17 mouse cellular contexts compared by ENCODE assay signal in genomic region chrX:162845531-162845930, GRCm38 (mm10). TPM values are rescaled to one million over a fixed set of nuclear protein-coding genes. Genes with fewer than 3 reads are reported as not detected.
DNase-seq lines count a peak whose midpoint lies in the region; TF ChIP-seq lines count a peak whose summit lies in the region.
"Had no signal": no experiment of that assay in that cellular context is flagged by ENCODE, and none has a peak within 500 bp of the region (broad histone marks: within the 10 kb centered on the region; RNA-seq: fewer than 3 reads in every experiment).

No protein-coding gene starts in this region.

- H3K9ac ChIP-seq in MEL (ENCODE audit: control insufficient read depth, low read depth, low read length, poor library complexity, severe bottlenecking): no peak overlapping the region

- no peak for TF ChIP-seq POLR2A in MEL (IDR thresholded peaks at IDR 0.05; ENCODE audit: control insufficient read depth in 1 of 2, insufficient read depth in 1 of 2, low read depth in 1 of 2, low read length in 2 of 2, poor library complexity in 1 of 2)

- TF ChIP-seq EP300 in MEL (IDR thresholded peaks at IDR 0.05; ENCODE audit: low read depth in 1 of 2, low read length in 2 of 2): 0 out of 4 replicates have a peak, but pooled peaks of 1 of the 2 experiments have one; percentile 9

- no peak for TF ChIP-seq CTCF in MEL (IDR thresholded peaks at IDR 0.05 in 2 of 3, conservative IDR thresholded peaks at IDR 0.05 in 1 of 3; ENCODE audit: control insufficient read depth in 1 of 3, insufficient read depth in 1 of 3, low read depth in 2 of 3, low read length in 3 of 3, poor library complexity in 1 of 3, severe bottlenecking in 1 of 3)

- no peaks in the 10 kb centered on the region; a peak in 1 of 4 replicates for H3K4me1 ChIP-seq in MEL (ENCODE audit: control insufficient read depth in 1 of 2, insufficient read depth in 2 of 2, low read length in 2 of 2)

- DNase-seq in MEL (ENCODE audit: low read depth, low spot score): no peak
- no peak for DNase-seq in B cell, adult 2 months
- DNase-seq: adrenal gland, adult 2 months; adrenal gland, adult 8-10 months; adrenal gland, postnatal 10 days; adrenal gland, postnatal 14 days; adrenal gland, postnatal 25 days; adrenal gland, postnatal 36 days; cerebellum, adult 11 months; cerebellum, adult 11-12 months; cerebellum, adult 18-20 months; cerebellum, adult 2 months; cerebellum, adult 8-10 months; cerebellum, adult 9-10 months had no signal

- H3K27ac ChIP-seq in MEL (ENCODE audit: control insufficient read depth, low read depth, low read length): no peak overlapping the region

- H3K9me3 ChIP-seq in MEL (replicated peaks; ENCODE audit: insufficient read depth, low read length): no peaks in the 10 kb centered on the region
- H3K9me3 ChIP-seq: G1E had no signal

- TF ChIP-seq RAD21 in MEL (IDR thresholded peaks at IDR 0.05; ENCODE audit: low read depth, low read length): no peak

- no peaks in the 10 kb centered on the region for H3K79me2 ChIP-seq in MEL (ENCODE audit: control insufficient read depth, insufficient read depth, low read length, poor library complexity)

- no peak overlapping the region for H3K4me3 ChIP-seq in MEL (ENCODE audit: control insufficient read depth in 1 of 2, insufficient read depth in 1 of 2, low read depth in 2 of 2, low read length in 2 of 2)

- no peaks in the 10 kb centered on the region; a peak in 1 of 4 replicates for H3K36me3 ChIP-seq in MEL (ENCODE audit: control insufficient read depth in 1 of 2, insufficient read depth in 2 of 2, low read length in 2 of 2)
- H3K36me3 ChIP-seq: G1E had no signal

- H3K27me3 ChIP-seq in MEL (ENCODE audit: control insufficient read depth in 1 of 2, insufficient read depth in 2 of 2, low read length in 2 of 2): no peaks in the 10 kb centered on the region
- H3K27me3 ChIP-seq: CH12.LX, Patski had no signal

TF ChIP-seq in MEL, 35 proteins besides CTCF, POLR2A, EP300 and RAD21:
- no peak for TF ChIP-seq CHD1 (IDR thresholded peaks at IDR 0.05; ENCODE audit: low read depth, low read length)
- 0 out of 2 replicates have a peak, but pooled peaks have one; percentile 19 for TF ChIP-seq GATA1 (IDR thresholded peaks at IDR 0.05; ENCODE audit: low read depth, low read length)
- no peak for TF ChIP-seq ETS1 (IDR thresholded peaks at IDR 0.05; ENCODE audit: low read depth, low read length)
- TF ChIP-seq SMC3 (IDR thresholded peaks at IDR 0.05; ENCODE audit: low read depth, low read length): no peak
- TF ChIP-seq ZNF384 (IDR thresholded peaks at IDR 0.05; ENCODE audit: low read depth, low read length): peak; percentile 94
TF ChIP-seq in MEL: peak in this region for 2.

RNA-seq across cellular contexts. Expression of gene Txlng, which starts 16.3 kb away (rescaled TPM):
- 22.4 and 24.3 TPM in 2 replicates for total RNA-seq in MEL (2012; rRNA removed)
- polyA plus RNA-seq in MEL (2012; ENCODE audit: insufficient read depth in 1 of 2, insufficient read length in 2 of 2, low read depth in 1 of 2, low replicate concordance in 2 of 2, missing spikeins in 1 of 2): 100 to 1,000 TPM in 1 of 2 experiments, 10 to 100 TPM in 1; 28.8 to 115 TPM

RNA-seq across cellular contexts. Expression of gene Syap1, which starts 42.7 kb away (rescaled TPM):
- 14.8 and 15.6 TPM in 2 replicates for total RNA-seq in MEL (2012; rRNA removed)
- 10 to 100 TPM in 1 of 2 experiments, not detected in 1; 19.1 TPM for polyA plus RNA-seq in MEL (2012; ENCODE audit: insufficient read depth in 1 of 2, insufficient read length in 2 of 2, low read depth in 1 of 2, low replicate concordance in 2 of 2, missing spikeins in 1 of 2)

RNA-seq across cellular contexts. Expression of gene Ctps2, which starts 55.5 kb away (rescaled TPM):
- total RNA-seq in MEL (2012; rRNA removed): 31.6 and 31.8 TPM in 2 replicates
- 10 to 100 TPM in 1 of 2 experiments, not detected in 1; 31.0 TPM for polyA plus RNA-seq in MEL (2012; ENCODE audit: insufficient read depth in 1 of 2, insufficient read length in 2 of 2, low read depth in 1 of 2, low replicate concordance in 2 of 2, missing spikeins in 1 of 2)
